Mouse (Mus musculus) bone marrow, adult 2 months (tissue): ENCODE data around the gene Rint1. TPM values are rescaled to one million over a fixed set of nuclear protein-coding genes. Genes with fewer than 3 reads are reported as not detected.
A peak's percentile ranks its signal among the peaks of the same experiment; 100 is the strongest.
"Not testable (repeated sequence)": the region's sequence is repeated elsewhere in the genome, so short reads cannot be mapped to it uniquely, and the experiment has no call there.

Experiments used
- H3K27ac ChIP-seq: fragments of 200-500 bp; 2 replicates; pipeline ENCODE4 v1.5.1; 2012; ENCODE audit warnings: low read depth, mild to moderate bottlenecking, control low read depth, inconsistent platforms, low read length; ENCODE audit not compliant: control insufficient read depth, poor library complexity, insufficient read depth
- H3K4me1 ChIP-seq: fragments of 200-500 bp; 2 replicates; pipeline ENCODE4 v1.6.1; 2011; ENCODE audit warnings: low read length; ENCODE audit not compliant: control insufficient read depth, insufficient read depth
- H3K4me3 ChIP-seq: fragments of 200-500 bp; replicated peaks from 2 replicates; pipeline ENCODE3; 2011; ENCODE audit warnings: mild to moderate bottlenecking, low read depth, low read length, control low read depth; ENCODE audit not compliant: control insufficient read depth
- CTCF ChIP-seq: fragments of 200-500 bp; IDR thresholded peaks from 2 replicates; pipeline ENCODE4 v1.5.1; 2011; ENCODE audit warnings: low read length, control low read depth; ENCODE audit not compliant: control insufficient read depth, insufficient read depth
- POLR2A ChIP-seq: fragments of 200-500 bp; IDR thresholded peaks from 2 replicates; pipeline ENCODE4 v1.6.1; 2011; ENCODE audit warnings: low read depth, mild to moderate bottlenecking, control low read depth, low read length, borderline replicate concordance; ENCODE audit not compliant: control insufficient read depth
- WGBS: fragments of 180-500 bp; shearing (Covaris S2); methylation state at CpG from one replicate; pipeline ENCODE4 v1.1.7; 2018; 5-methylcytosine and 5-hydroxymethylcytosine counted together
- polyA plus RNA-seq: library from polyadenylated mRNA; stranded (reverse); fragments of >200 nt; gene quantifications from 2 replicates; pipeline ENCODE4 v1.2.4, GENCODE M21; 2011; ENCODE audit warnings: low replicate concordance; ENCODE audit not compliant: missing spikeins, insufficient read depth, insufficient read length

Rint1 gene
- polyA plus RNA-seq, 1 experiment, result 11.7 TPM

DNA sequence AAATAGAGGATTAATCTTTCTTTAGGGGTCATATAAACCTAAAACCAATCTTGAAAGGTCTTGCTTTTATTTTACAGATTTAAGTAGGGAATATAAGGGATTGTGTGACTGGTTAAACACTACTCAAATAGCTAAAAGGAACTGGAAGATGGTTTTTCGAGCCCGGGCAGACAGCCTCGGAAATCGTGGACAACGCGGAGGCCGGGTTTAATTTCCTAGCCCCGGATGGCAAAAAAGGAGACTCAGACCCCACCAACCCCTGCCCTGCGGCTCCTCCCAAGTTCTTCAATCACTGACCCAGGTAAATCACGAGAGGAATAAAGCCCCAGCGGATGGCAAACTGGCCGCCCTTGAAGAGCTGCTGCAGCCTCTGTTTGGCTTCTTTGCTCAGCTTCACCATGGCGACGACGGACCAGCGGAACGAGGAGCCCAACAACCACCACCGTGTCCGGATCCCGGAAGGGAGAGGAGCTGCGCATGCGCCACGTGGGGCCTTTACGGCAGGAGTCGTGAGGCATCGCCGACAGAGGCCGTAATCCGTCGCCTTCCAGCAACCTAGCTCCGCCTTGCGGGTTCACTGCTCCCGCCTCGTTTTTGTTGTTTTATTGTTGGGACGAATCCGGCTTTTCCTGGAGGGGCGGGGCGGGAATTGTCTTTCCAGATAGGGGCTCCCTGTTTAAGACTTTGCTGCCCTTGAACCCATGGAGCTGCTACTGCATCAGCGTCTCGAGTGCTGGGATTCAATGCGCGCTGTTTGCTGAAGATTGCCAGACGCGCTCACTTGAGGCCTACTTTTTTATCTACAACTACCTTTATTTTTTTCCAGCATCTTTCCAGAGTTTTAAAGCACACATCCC lies 56.4 kb downstream of the Rint1 start, which contains the start of gene Tomm7:
TSS of gene Tomm7 (minus strand) at position 488 of the 857 bp plus-strand sequence.
- H3K27ac ChIP-seq, result peak within 1 kb of the TSS; percentile 55
- TF ChIP-seq CTCF (no peak), POLR2A (peak; percentile 88; the same call in 1 of the 2 replicates)
- peak within 1 kb of the TSS; percentile 86 for H3K4me3 ChIP-seq
- under 1% methylated on average over 44 of the region's 44 CpGs for WGBS
- no peaks in the 10 kb centered on the region; the same call in 1 of the 2 replicates for H3K4me1 ChIP-seq

DNA sequence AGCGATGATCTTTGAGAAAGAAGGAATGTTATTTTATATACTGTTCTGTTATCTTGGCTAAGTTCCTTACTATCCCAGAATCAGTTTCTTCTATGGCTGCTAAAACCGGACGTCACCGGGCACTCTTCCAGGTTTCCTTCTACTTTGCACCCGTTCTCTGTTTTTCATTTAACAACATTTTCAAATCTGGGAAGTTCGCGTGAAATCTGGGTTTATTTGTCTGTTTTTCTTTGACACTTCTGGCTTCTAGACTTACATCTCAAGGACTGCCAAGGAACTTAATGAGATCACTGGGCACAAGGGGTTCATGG lies 57.0 kb downstream of the Rint1 start:
- H3K4me1 ChIP-seq, result no peaks in the 10 kb centered on the region; the same call in 1 of the 2 replicates
- 23% methylated on average over 7 of the region's 7 CpGs for WGBS
- H3K27ac ChIP-seq, result no peak overlapping the region
- peak overlapping the region; percentile 86 for H3K4me3 ChIP-seq
- TF ChIP-seq POLR2A (no peak), CTCF (no peak)

DNA sequence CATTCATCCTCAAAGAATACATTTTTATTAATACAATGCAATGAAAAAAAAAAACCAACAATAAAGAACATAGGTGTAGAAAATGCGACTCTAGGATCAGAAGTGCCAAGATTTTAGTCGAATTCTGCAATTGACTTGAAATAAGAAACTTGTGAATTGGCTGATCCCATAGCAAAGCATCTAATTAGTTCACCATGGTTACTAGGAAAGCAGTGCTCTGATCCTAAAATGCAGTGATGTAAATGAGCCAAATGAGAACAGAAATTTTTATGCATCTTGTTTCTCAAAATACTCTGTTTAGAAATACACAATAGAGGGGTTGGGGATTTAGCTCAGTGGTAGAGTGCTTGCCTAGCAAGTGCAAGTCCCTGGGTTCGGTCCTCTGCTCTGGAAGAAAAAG lies 57.6 kb downstream of the Rint1 start:
- no peak for TF ChIP-seq CTCF
- TF ChIP-seq POLR2A, result no peak
- Histone ChIP-seq H3K27ac (no peak overlapping the region), H3K4me3 (no peak overlapping the region), H3K4me1 (no peaks in the 10 kb centered on the region; the same call in 1 of the 2 replicates)
- 84% methylated on average over 3 of the region's 3 CpGs for whole genome bisulfite sequencing

DNA sequence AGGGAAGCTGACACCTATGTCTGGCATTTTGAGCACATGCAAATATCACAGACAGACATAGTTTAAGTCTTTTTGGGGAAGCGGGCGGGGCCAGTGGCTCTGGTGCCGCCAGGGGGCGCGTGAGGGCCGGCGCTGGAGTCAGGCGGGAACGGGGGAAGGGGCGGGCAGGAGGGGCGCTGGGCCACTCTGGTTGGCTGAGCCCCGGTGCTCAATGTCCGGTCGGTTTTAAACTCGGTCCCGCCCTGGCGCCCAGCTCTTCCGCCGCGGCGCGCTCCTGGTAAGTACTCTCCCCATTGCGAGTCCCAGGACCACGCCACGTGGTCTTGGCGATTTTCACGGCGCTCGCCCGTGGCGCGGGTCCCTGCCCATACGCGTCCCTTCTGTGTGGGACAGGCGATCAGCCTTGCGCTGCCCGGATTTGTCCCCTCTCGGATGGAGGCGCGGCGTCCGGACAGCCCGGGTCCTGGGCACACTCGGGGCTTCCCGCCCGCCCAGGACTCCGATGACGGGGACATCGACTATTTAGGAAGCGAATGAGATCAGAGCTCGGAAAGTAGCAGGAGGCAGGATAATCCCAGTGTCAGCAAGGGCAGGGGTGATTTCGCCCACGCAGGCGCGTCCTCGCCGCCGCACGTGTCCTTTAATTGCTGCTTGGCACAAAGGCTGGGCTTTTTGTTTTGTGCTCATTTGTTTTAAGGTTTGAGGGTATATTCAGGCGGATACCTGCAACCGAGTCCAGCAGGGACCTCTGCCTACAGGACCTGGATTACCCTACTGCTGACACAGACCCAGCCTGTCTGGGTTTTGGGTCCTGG lies 63.0 kb downstream of the Rint1 start:
- H3K4me1 ChIP-seq, result no peaks in the 10 kb centered on the region
- under 1% methylated on average over 61 of the region's 61 CpGs for WGBS
- TF ChIP-seq POLR2A (peak; percentile 83; the same call in 1 of the 2 replicates), CTCF (peak; percentile 64)
- H3K4me3 ChIP-seq, result peak overlapping the region; percentile 81
- H3K27ac ChIP-seq, result peak overlapping the region; percentile 56

DNA sequence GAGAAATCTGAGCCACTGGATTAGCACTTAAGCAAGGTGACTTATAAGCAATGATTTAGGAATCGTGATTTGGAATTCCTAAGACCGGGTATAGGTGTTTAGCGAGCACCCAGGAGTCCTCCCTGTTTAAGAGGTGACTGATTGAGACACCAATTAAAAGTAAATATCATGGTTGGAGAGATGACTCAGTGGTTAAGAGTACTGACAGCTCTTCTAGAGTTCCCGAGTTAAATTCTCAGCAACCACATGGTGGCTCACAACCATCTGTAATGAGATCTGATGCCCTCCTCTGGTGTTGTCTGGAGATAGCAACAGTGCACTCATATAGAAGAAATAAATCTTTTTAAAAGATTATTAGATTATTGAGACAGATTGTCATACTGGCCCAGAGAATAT lies 63.6 kb downstream of the Rint1 start:
- H3K27ac ChIP-seq, H3K4me1 ChIP-seq: not testable (repeated sequence)
- H3K4me3 ChIP-seq, result peak overlapping the region; percentile 81
- WGBS, result 6% methylated on average over 4 of the region's 4 CpGs

DNA sequence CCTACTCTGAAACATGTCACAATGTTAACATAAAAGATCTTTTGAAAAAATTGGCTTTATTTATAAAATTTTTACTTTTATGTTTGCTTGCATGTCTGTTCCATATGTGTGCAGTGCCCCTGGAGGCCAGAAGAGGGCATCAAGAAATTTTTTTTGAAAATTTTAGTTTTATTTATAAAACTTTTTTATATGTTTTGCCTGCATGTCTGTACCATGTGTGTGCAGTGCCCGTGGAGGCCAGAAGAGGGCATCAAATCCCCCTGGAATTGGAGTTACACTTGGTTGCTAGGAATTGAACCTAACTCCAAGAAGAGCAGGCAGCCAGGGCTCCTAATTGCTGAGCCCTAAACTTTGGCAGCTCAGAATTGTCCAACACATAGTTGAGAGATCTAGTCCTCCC lies 65.4 kb downstream of the Rint1 start:
- not testable (repeated sequence) for H3K27ac ChIP-seq, H3K4me1 ChIP-seq, H3K4me3 ChIP-seq
- 64% methylated on average over 1 of the region's 1 CpGs for WGBS

DNA sequence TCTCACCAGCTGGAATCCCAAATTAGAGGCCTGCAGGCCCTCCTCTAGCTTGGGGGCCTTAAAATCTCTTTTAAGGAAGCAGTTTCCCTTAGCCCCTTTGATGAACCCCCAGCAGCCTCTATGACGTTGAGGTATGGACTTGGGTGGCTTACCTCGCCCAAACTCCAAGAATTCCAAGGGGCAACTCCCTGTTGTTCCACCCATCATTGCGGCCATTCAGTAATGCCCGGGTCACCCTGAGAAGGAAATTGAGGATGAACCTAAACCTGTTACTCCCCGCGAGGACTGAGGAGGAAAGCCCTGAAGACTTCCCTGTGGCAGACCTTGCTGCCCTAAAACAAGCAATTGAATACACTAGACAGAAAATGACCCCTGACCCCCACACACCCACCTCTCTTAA lies 68.0 kb downstream of the Rint1 start:
- H3K27ac ChIP-seq, result no peak overlapping the region
- TF ChIP-seq POLR2A (no peak), CTCF (no peak)
- H3K4me3 ChIP-seq, result no peak overlapping the region
- no peaks in the 10 kb centered on the region for H3K4me1 ChIP-seq
- WGBS, result 82% methylated on average over 6 of the region's 6 CpGs

DNA sequence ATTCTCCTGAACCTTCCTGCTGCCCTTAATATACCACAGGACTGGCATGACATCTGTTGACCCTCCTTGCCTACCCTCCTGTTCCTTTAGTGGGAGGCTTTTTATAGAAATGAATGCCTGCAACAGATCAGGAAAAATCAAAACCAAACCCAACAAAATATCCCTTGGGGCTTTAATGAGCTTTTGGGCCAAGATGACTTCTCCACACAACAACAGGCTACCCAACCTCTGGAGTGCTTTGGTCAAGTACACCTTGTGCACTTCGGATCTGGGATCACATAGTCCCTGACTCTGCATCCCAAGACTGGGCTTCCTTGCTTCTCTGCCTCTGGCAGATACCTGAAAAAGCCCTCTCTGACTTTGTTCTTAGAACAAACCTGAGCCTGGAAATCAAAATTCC lies 68.7 kb downstream of the Rint1 start:
- TF ChIP-seq POLR2A (no peak), CTCF (no peak)
- H3K4me3 ChIP-seq, result no peak overlapping the region
- no peaks in the 10 kb centered on the region for H3K4me1 ChIP-seq
- H3K27ac ChIP-seq, result no peak overlapping the region
- 91% methylated on average over 1 of the region's 1 CpGs for WGBS

DNA sequence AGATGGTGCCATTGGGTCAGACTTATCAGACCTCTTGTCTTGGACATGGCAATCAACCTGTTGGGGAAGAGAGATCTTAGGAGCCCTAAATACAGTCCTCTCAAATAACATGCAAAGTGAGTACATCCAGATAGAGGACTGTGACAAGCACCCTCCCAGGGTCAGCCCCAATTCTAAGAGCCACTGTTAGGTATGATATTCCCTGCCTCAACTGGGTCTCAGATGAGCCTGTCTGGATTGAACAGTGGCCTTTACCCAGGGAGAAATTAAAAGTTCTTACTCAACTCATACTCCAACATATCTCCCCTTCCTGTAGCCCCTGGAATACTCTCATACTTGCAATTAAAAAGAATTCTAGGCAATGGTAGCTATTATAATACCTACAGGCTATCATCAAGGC lies 69.7 kb downstream of the Rint1 start:
- H3K4me3 ChIP-seq, result no peak overlapping the region
- no peak overlapping the region for H3K27ac ChIP-seq
- H3K4me1 ChIP-seq, result no peaks in the 10 kb centered on the region
- TF ChIP-seq POLR2A, result no peak
- TF ChIP-seq CTCF, result no peak
